Mouse (Mus musculus): Measurements from ENCODE around the gene Lce1b. TPM values are rescaled to one million over a fixed set of nuclear protein-coding genes. Genes with fewer than 3 reads are reported as not detected.
"Not testable (repeated sequence)": the region's sequence is repeated elsewhere in the genome, so short reads cannot be mapped to it uniquely, and the experiment has no call there.

Gene Lce1b
- not detected in 2 replicates for polyA plus RNA-seq (2016; fragmentation: Nextera tagmentation; extraction: Ambion mirVana)

- Histone ChIP-seq H3K4me3 (no peak within 1 kb of the TSS), H3K36me3 (no peaks in the 10 kb centered on the region), H3K9me3 (replicated peaks) (no peaks in the 10 kb centered on the region), H3K4me1 (no peaks in the 10 kb centered on the region), H3K27ac (replicated peaks) (no peak within 1 kb of the TSS), H3K27me3 (ENCODE audit: low read depth, poor library complexity, severe bottlenecking) (no peaks in the 10 kb centered on the region)
- no peak for DNase-seq (ENCODE audit: low spot score)
Measured at GRCm38 (mm10) chr3:92656826-92657225, at the start of gene Lce1b. Gene Lce1b, minus strand, starts transcription at chr3:92656926.

GRCm38 (mm10) chr3:92694613-92695012, 37.9 kb upstream of the Lce1b start:
- Histone ChIP-seq H3K27ac (replicated peaks) (no peak overlapping the region), H3K4me3 (no peak overlapping the region), H3K4me1 (no peaks in the 10 kb centered on the region), H3K36me3 (no peaks in the 10 kb centered on the region), H3K9me3 (replicated peaks) (no peaks in the 10 kb centered on the region), H3K27me3 (ENCODE audit: low read depth, poor library complexity, severe bottlenecking) (no peaks in the 10 kb centered on the region)
- WGBS, result 28% methylated on average over 1 of the region's 1 CpGs
- no peak for DNase-seq (ENCODE audit: low spot score)

- no peaks in the 10 kb centered on the region for H3K9me3 ChIP-seq (replicated peaks)
- H3K4me1 ChIP-seq, result no peaks in the 10 kb centered on the region
- H3K27ac ChIP-seq (replicated peaks), result no peak overlapping the region
- DNase-seq (ENCODE audit: low spot score), result no peak
- no peaks in the 10 kb centered on the region for H3K36me3 ChIP-seq
- no peaks in the 10 kb centered on the region for H3K27me3 ChIP-seq (ENCODE audit: low read depth, poor library complexity, severe bottlenecking)
- H3K4me3 ChIP-seq, result no peak overlapping the region
Measured at GRCm38 (mm10) chr3:92691688-92692087, 35.0 kb upstream of the Lce1b start.

GRCm38 (mm10) chr3:92689154-92689553, 32.4 kb upstream of the Lce1b start:
- not testable (repeated sequence) for H3K4me3 ChIP-seq; H3K36me3 ChIP-seq; H3K27me3 ChIP-seq (ENCODE audit: low read depth, poor library complexity, severe bottlenecking); H3K4me1 ChIP-seq; H3K9me3 ChIP-seq (replicated peaks); H3K27ac ChIP-seq (replicated peaks); DNase-seq (ENCODE audit: low spot score)
- 85% methylated on average over 16 of the region's 16 CpGs for WGBS

GRCm38 (mm10) chr3:92687110-92687509, 30.4 kb upstream of the Lce1b start, which contains the start of gene Lce1d:
Gene Lce1d, minus strand, starts transcription at chr3:92687210.
- Histone ChIP-seq H3K4me1 (no peaks in the 10 kb centered on the region), H3K27ac (replicated peaks) (no peak within 1 kb of the TSS), H3K4me3 (no peak within 1 kb of the TSS), H3K36me3 (no peaks in the 10 kb centered on the region), H3K9me3 (replicated peaks) (no peaks in the 10 kb centered on the region), H3K27me3 (ENCODE audit: low read depth, poor library complexity, severe bottlenecking) (no peaks in the 10 kb centered on the region)
- WGBS, result 70% methylated on average over 2 of the region's 2 CpGs
- DNase-seq (ENCODE audit: low spot score), result no peak

- no peaks in the 10 kb centered on the region for H3K9me3 ChIP-seq (replicated peaks)
- H3K4me1 ChIP-seq, result no peaks in the 10 kb centered on the region
- DNase-seq (ENCODE audit: low spot score), result no peak
- 91% methylated on average over 4 of the region's 4 CpGs for WGBS
- H3K27ac ChIP-seq (replicated peaks), result no peak within 1 kb of the TSS
- H3K4me3 ChIP-seq, result no peak within 1 kb of the TSS
- no peaks in the 10 kb centered on the region for H3K27me3 ChIP-seq (ENCODE audit: low read depth, poor library complexity, severe bottlenecking)
- no peaks in the 10 kb centered on the region for H3K36me3 ChIP-seq
Measured at GRCm38 (mm10) chr3:92678947-92679346, 22.2 kb upstream of the Lce1b start, which contains the start of gene Lce1c. Gene Lce1c, plus strand, starts transcription at chr3:92679247.

GRCm38 (mm10) chr3:92670215-92670614, 13.5 kb upstream of the Lce1b start, which contains the start of gene Lce1a2:
Gene Lce1a2, minus strand, starts transcription at chr3:92670315.
- H3K27me3 ChIP-seq (ENCODE audit: low read depth, poor library complexity, severe bottlenecking), result no peaks in the 10 kb centered on the region
- no peak for DNase-seq (ENCODE audit: low spot score)
- H3K9me3 ChIP-seq (replicated peaks), result no peaks in the 10 kb centered on the region
- H3K36me3 ChIP-seq, result no peaks in the 10 kb centered on the region
- H3K27ac ChIP-seq (replicated peaks), result no peak within 1 kb of the TSS
- H3K4me1 ChIP-seq, result no peaks in the 10 kb centered on the region
- H3K4me3 ChIP-seq, result no peak within 1 kb of the TSS

GRCm38 (mm10) chr3:92648207-92648606, 8.5 kb downstream of the Lce1b start, which contains the start of gene Lce1a1:
Gene Lce1a1, minus strand, starts transcription at chr3:92648307.
- Histone ChIP-seq H3K4me3 (no peak within 1 kb of the TSS), H3K36me3 (no peaks in the 10 kb centered on the region), H3K9me3 (replicated peaks) (no peaks in the 10 kb centered on the region), H3K4me1 (no peaks in the 10 kb centered on the region), H3K27me3 (ENCODE audit: low read depth, poor library complexity, severe bottlenecking) (no peaks in the 10 kb centered on the region), H3K27ac (replicated peaks) (no peak within 1 kb of the TSS)
- WGBS, result 82% methylated on average over 1 of the region's 1 CpGs
- no peak for DNase-seq (ENCODE audit: low spot score)

- H3K4me1 ChIP-seq, result no peaks in the 10 kb centered on the region
- H3K4me3 ChIP-seq, result no peak overlapping the region
- H3K27ac ChIP-seq (replicated peaks), result no peak overlapping the region
- H3K36me3 ChIP-seq, result no peaks in the 10 kb centered on the region
- 92% methylated on average over 15 of the region's 15 CpGs for WGBS
- H3K27me3 ChIP-seq (ENCODE audit: low read depth, poor library complexity, severe bottlenecking), result no peaks in the 10 kb centered on the region
- no peak for DNase-seq (ENCODE audit: low spot score)
- H3K9me3 ChIP-seq (replicated peaks), result no peaks in the 10 kb centered on the region
Measured at GRCm38 (mm10) chr3:92639854-92640253, 16.9 kb downstream of the Lce1b start.

- no peak overlapping the region for H3K27ac ChIP-seq (replicated peaks)
- DNase-seq (ENCODE audit: low spot score), result no peak
- 88% methylated on average over 3 of the region's 3 CpGs for WGBS
Measured at GRCm38 (mm10) chr3:92638653-92638991, 18.1 kb downstream of the Lce1b start.

GRCm38 (mm10) chr3:92637745-92638652, 18.7 kb downstream of the Lce1b start:
- no peaks in the 10 kb centered on the region for H3K27me3 ChIP-seq (ENCODE audit: low read depth, poor library complexity, severe bottlenecking)
- no peak for DNase-seq (ENCODE audit: low spot score)
- no peaks in the 10 kb centered on the region for H3K9me3 ChIP-seq (replicated peaks)
- no peaks in the 10 kb centered on the region for H3K4me1 ChIP-seq
- WGBS, result 74% methylated on average over 1 of the region's 1 CpGs
- no peak overlapping the region for H3K4me3 ChIP-seq
- no peaks in the 10 kb centered on the region for H3K36me3 ChIP-seq
- H3K27ac ChIP-seq (replicated peaks), result no peak overlapping the region

More at GRCm38 (mm10) chr3:92638653-92638991, 18.1 kb downstream of the Lce1b start:
- Histone ChIP-seq H3K36me3 (no peaks in the 10 kb centered on the region), H3K4me1 (no peaks in the 10 kb centered on the region), H3K27me3 (ENCODE audit: low read depth, poor library complexity, severe bottlenecking) (no peaks in the 10 kb centered on the region), H3K9me3 (replicated peaks) (no peaks in the 10 kb centered on the region), H3K4me3 (no peak overlapping the region)

- Histone ChIP-seq H3K27me3 (ENCODE audit: low read depth, poor library complexity, severe bottlenecking) (no peaks in the 10 kb centered on the region), H3K4me1 (peaks cover 4% of the 10 kb centered on the region), H3K4me3 (no peak within 1 kb of the TSS), H3K27ac (replicated peaks) (no peak within 1 kb of the TSS), H3K36me3 (no peaks in the 10 kb centered on the region), H3K9me3 (replicated peaks) (no peaks in the 10 kb centered on the region)
- WGBS, result 87% methylated on average over 2 of the region's 2 CpGs
- no peak for DNase-seq (ENCODE audit: low spot score)
Measured at GRCm38 (mm10) chr3:92621560-92621959, 35.2 kb downstream of the Lce1b start, which contains the start of gene Lce6a. Gene Lce6a, minus strand, starts transcription at chr3:92621660.

GRCm38 (mm10) chr3:92609804-92610203, 46.9 kb downstream of the Lce1b start:
- H3K36me3 ChIP-seq, result no peaks in the 10 kb centered on the region
- no peak overlapping the region for H3K27ac ChIP-seq (replicated peaks)
- no peaks in the 10 kb centered on the region for H3K4me1 ChIP-seq
- no peak for DNase-seq (ENCODE audit: low spot score)
- WGBS, result 65% methylated on average over 1 of the region's 1 CpGs
- H3K9me3 ChIP-seq (replicated peaks), result no peaks in the 10 kb centered on the region
- H3K4me3 ChIP-seq, result no peak overlapping the region
- H3K27me3 ChIP-seq (ENCODE audit: low read depth, poor library complexity, severe bottlenecking), result no peaks in the 10 kb centered on the region
